Mouse (Mus musculus) erythroblast, embryonic 14.5 days (primary cell): ENCODE results near the gene Hdac7.

Source experiments
- GATA1 ChIP-seq: IDR thresholded peaks from 2 replicates; pipeline ENCODE4 v1.6.1; 2012; ENCODE audit warnings: low read length, inconsistent platforms, mixed read lengths
- TAL1 ChIP-seq: IDR thresholded peaks from 3 replicates; pipeline ENCODE4 v1.6.1; 2012; ENCODE audit warnings: low read length, inconsistent platforms, mixed read lengths

- TF ChIP-seq TAL1 (no peak), GATA1 (no peak)
Measured at GRCm38 (mm10) chr15:97864361-97865045, 20.2 kb upstream of the Hdac7 start.
